Mouse (Mus musculus) ES-E14 (cell line): ENCODE results near the gene Herpud1. TPM values are rescaled to one million over a fixed set of nuclear protein-coding genes. Genes with fewer than 3 reads are reported as not detected.

Experiments
- DNase-seq: peaks from one replicate; pipeline ENCODE4 v3.0.0-alpha.2; 2013; ENCODE audit warnings: low read depth, low spot score
- H3K27ac ChIP-seq: 2 replicates; pipeline ENCODE4 v1.5.1; 2012; ENCODE audit warnings: low read depth, mild to moderate bottlenecking, low read length, moderate library complexity, mixed read lengths; ENCODE audit not compliant: poor library complexity, insufficient read depth, severe bottlenecking
- H3K36me3 ChIP-seq: 2 replicates; pipeline ENCODE4 v1.6.1; 2012; ENCODE audit warnings: mild to moderate bottlenecking, low read length, moderate library complexity, mixed read lengths; ENCODE audit not compliant: control insufficient read depth, poor library complexity, insufficient read depth, severe bottlenecking
- H3K4me1 ChIP-seq, 2 experiments: fragments of 150-350 bp in 1 of 2; sonication (generic) in 1 of 2; 2 replicates each; pipeline ENCODE4 v1.6.1; 2012; ENCODE audit warnings: low read length in 2 of 2, mild to moderate bottlenecking in 1 of 2, mixed read lengths in 1 of 2; ENCODE audit not compliant: control insufficient read depth in 2 of 2, insufficient read depth in 2 of 2, poor library complexity in 1 of 2
- H3K4me3 ChIP-seq, 2 experiments: fragments of 150-350 bp in 1 of 2; sonication (generic) in 1 of 2; 2 replicates each; pipeline ENCODE4 v1.5.1; 2012; ENCODE audit warnings: low read length in 2 of 2, low read depth in 1 of 2, mild to moderate bottlenecking in 1 of 2, mixed read lengths in 1 of 2; ENCODE audit not compliant: insufficient read depth in 1 of 2, poor library complexity in 1 of 2, severe bottlenecking in 1 of 2
- H3K9ac ChIP-seq: 2 replicates; pipeline ENCODE4 v1.6.1; 2012; ENCODE audit warnings: low read depth, mild to moderate bottlenecking, low read length, mixed read lengths; ENCODE audit not compliant: poor library complexity, insufficient read depth, severe bottlenecking
- H3K9me3 ChIP-seq: fragments of 150-350 bp; sonication (generic); 2 replicates; pipeline ENCODE4 v1.6.1; 2012; ENCODE audit warnings: low read depth, mild to moderate bottlenecking, low read length; ENCODE audit not compliant: control insufficient read depth, insufficient read depth
- CHD2 ChIP-seq: IDR thresholded peaks from 2 replicates; pipeline ENCODE4 v1.6.1; 2014; ENCODE audit warnings: mild to moderate bottlenecking, low read depth, low read length, inconsistent platforms
- HCFC1 ChIP-seq: IDR thresholded peaks from 2 replicates; pipeline ENCODE4 v1.6.1; 2012; ENCODE audit warnings: low read length, inconsistent platforms, borderline replicate concordance; ENCODE audit not compliant: insufficient read depth
- MAFK ChIP-seq: IDR thresholded peaks from 2 replicates; pipeline ENCODE4 v1.6.1; 2014; ENCODE audit warnings: mild to moderate bottlenecking, low read depth, low read length, inconsistent platforms; ENCODE audit not compliant: insufficient read depth
- ZC3H11A ChIP-seq: IDR thresholded peaks from 2 replicates; pipeline ENCODE4 v1.6.1; 2012; ENCODE audit warnings: low read depth, mild to moderate bottlenecking, inconsistent platforms, low read length, borderline replicate concordance
- ZNF384 ChIP-seq: IDR thresholded peaks from 2 replicates; pipeline ENCODE4 v1.6.1; 2012; ENCODE audit warnings: low read depth, low read length, inconsistent platforms
- in situ Hi-C, 2 experiments: fragments of 600-800 bp; cut with MboI; formaldehyde crosslinking; loops; one replicate each; pipeline ENCODE4 v1.15.1; 2025; ENCODE audit warnings: low sequenced_read_pairs in 2 of 2, inconsistent platforms in 1 of 2; ENCODE audit not compliant: unreplicated experiment in 2 of 2
- total RNA-seq: library from RNA; depleted of rRNA; stranded (reverse); fragments of 300-350 nt; gene quantifications from 2 replicates; pipeline ENCODE4 v1.2.3, GENCODE M21; 2012

The Herpud1 gene
- total RNA-seq, 1 experiment, result 50.4 TPM

DNA sequence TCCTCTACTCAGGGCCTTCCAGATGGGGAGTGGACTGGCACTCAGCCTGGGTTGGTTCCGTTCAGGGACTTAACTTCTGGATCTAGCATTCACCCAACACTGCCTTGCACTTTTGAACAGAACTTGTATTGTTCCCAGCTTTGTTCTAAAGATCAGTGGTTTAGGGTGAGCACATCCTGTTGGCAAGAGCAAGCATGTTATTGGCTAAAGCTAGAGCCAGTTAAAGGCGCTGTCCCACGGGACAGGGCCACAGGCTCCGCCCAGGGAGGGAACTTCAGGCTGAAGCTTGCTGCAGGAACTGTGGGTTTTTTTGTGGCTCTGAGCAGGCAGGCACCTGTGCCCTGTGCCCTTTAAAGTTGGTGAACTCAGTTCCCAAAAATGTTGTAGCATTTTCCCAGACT lies 22.9 kb upstream of the Herpud1 start:
- Histone ChIP-seq H3K9me3 (no peaks in the 10 kb centered on the region), H3K27ac (no peak overlapping the region), H3K36me3 (no peaks in the 10 kb centered on the region), H3K4me3 (no peak overlapping the region), H3K9ac (no peak overlapping the region), H3K4me1 (no peaks in the 10 kb centered on the region)
- in situ Hi-C loops, result no loop called here
- DNase-seq, result no peak
- TF ChIP-seq ZNF384, result no peak
- TF ChIP-seq MAFK, result no peak
- TF ChIP-seq HCFC1, result no peak
- no peak for TF ChIP-seq CHD2
- no peak for TF ChIP-seq ZC3H11A

DNA sequence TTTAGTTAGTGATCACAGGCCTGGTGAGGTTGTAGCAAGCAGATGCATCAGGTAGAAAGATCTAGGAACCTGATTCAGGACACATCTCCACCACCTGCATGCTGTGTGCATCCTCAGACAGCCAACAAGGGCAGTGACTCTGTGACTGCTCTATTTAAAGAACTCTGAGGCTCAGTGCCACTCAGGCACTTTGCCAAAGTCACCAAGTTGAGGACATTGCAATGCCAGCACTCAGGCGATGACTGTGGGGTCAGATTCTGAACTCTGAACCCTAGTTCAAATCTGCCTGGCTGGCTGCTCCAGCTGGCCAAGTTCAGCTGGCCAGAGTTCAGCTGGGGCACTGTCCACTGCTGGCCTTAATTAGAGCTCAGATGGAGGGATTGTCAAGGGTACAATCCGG lies 22.3 kb upstream of the Herpud1 start:
- H3K9ac ChIP-seq, result no peak overlapping the region
- no peak for DNase-seq
- H3K36me3 ChIP-seq, result no peaks in the 10 kb centered on the region
- TF ChIP-seq MAFK, result no peak
- TF ChIP-seq HCFC1, result no peak
- no peak for TF ChIP-seq ZNF384
- TF ChIP-seq ZC3H11A, result no peak
- TF ChIP-seq CHD2, result no peak
- H3K4me1 ChIP-seq, result no peaks in the 10 kb centered on the region
- H3K9me3 ChIP-seq, result no peaks in the 10 kb centered on the region
- in situ Hi-C loops, result no loop called here
- no peak overlapping the region for H3K4me3 ChIP-seq
- H3K27ac ChIP-seq, result no peak overlapping the region

DNA sequence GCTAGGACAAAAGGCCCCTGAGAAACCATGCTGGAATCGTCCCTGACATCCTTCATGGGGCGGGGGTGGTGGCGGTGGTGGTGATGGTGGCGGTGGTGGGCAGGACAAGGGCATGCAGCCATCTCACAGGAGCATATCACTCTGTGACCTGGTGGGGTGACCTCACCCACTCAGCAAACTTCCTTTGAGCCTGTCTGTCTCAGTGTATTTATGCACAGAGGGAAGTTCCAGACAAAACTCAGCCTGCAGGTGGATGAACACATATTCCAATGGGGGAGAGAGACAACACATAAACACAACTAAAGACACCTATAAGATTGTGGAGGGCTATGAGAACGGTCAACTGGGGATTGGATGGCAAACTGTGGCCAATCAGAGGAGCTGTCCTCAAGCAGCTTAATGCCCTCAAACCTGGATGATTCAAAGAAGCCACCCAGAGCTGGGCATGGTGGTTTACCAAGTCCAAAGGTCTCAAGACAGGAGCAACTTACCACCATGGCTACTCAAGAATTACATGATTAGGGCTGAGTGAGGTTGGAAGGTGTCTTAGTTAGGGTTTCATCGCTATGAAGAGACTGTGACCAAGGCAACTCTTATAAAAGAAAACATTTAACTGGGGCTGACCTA lies 21.4 kb upstream of the Herpud1 start:
- Histone ChIP-seq H3K36me3 (no peaks in the 10 kb centered on the region), H3K9me3 (no peaks in the 10 kb centered on the region), H3K4me1 (no peaks in the 10 kb centered on the region), H3K27ac (no peak overlapping the region), H3K4me3 (no peak overlapping the region), H3K9ac (no peak overlapping the region)
- no peak for TF ChIP-seq ZNF384
- no peak for TF ChIP-seq MAFK
- TF ChIP-seq HCFC1, result no peak
- in situ Hi-C loops, result no loop called here
- no peak for DNase-seq

DNA sequence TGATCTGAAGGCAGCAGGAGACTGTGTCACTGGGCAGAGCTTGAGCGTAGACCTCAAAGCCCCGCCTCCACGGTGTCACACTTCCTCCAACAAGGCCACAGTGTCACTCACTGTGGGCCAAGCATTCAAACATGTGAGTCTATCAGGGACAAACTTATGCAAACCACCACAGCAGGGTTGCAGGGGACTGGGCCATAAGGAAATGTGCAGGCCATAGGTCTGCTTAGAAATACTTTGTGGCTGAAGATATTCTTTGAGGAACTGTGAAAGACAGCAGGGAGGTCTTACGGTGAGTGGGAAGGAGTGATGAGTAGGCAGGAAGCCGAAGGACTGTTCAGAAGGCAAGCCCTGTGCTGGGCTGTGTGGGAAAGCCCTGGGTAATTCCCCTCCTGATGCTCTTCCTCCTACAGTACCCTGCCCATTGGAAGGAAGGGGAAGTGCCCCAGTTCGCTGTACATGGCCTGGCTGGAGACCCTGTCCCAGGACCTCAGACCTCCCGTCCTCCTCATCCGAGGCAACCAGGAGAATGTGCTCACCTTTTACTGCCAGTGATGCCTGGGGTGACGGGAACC lies 20.7 kb upstream of the Herpud1 start:
- H3K36me3 ChIP-seq, result no peaks in the 10 kb centered on the region
- no peak for DNase-seq
- no peak for TF ChIP-seq HCFC1
- TF ChIP-seq ZNF384, result no peak
- TF ChIP-seq MAFK, result no peak
- TF ChIP-seq ZC3H11A, result no peak
- no peak for TF ChIP-seq CHD2
- no peak overlapping the region for H3K27ac ChIP-seq
- in situ Hi-C loops, result no loop called here
- H3K9me3 ChIP-seq, result no peaks in the 10 kb centered on the region
- H3K9ac ChIP-seq, result no peak overlapping the region
- no peak overlapping the region for H3K4me3 ChIP-seq
- H3K4me1 ChIP-seq, result no peaks in the 10 kb centered on the region

DNA sequence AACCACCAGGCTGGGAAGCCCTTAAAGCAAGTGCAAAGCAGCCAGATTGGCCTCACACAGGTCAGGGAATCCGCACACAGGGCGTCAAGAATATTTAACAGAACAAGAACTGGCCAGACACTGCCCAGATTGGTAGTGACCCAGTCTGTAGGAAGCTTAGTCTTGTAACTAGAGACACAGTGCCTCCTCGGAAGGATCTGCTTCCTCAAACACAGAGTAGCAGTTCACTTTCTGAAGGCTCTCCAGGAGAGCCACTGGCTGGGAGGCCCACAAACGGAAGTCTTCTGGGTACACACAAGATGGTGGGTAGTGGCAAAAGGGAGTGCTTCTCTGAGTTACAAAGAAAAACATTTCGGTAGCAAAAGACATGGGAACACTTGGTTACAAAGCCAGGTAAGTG lies 15.4 kb upstream of the Herpud1 start:
- Histone ChIP-seq H3K4me1 (no peaks in the 10 kb centered on the region), H3K27ac (no peak overlapping the region), H3K4me3 (no peak overlapping the region), H3K36me3 (no peaks in the 10 kb centered on the region), H3K9me3 (no peaks in the 10 kb centered on the region), H3K9ac (no peak overlapping the region)
- no peak for TF ChIP-seq ZNF384
- TF ChIP-seq MAFK, result no peak
- TF ChIP-seq HCFC1, result no peak
- TF ChIP-seq CHD2, result no peak
- no peak for TF ChIP-seq ZC3H11A
- in situ Hi-C loops, result no loop called here
- DNase-seq, result no peak
